Mouse (Mus musculus): ENCODE data around the gene Tmem175.
"Not testable (repeated sequence)": the region's sequence is repeated elsewhere in the genome, so short reads cannot be mapped to it uniquely, and the experiment has no call there.

The Tmem175 gene

GRCm38 (mm10) chr5:108629634-108630483 is at the start of gene Tmem175, which contains the start of gene Gak:
Gene Tmem175 (plus strand): TSS chr5:108629770.
Gene Gak (minus strand): TSS chr5:108629755.
- DNase-seq (ENCODE audit: low read depth, low spot score) = peak; percentile 90

DNA sequence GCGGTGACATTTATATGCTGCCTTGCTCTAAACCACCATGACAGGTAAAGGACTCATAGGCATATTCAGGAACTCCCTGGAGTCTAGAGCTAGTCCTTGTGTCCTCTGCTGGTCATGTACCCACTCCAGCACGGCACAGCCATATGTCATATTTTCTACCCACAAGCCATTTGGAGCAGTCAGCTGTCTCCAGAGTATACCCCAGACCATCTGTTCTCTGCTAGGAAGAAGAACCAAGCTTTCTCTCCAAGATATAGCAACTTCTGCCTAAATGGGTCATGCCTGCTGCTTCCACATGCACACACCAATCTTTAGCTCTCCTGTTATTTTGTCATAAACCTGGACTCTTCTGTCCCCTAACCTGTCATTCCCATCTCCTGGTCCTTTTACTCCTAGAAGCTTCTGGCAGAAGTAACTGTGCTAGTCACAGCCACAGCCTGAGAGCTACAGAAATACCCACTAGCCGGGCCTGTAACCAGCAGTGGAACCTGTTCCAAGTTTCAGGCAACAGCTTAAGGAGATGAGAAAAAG is 48.1 kb upstream of the Tmem175 start:
- no peak for DNase-seq (ENCODE audit: low read depth, low spot score)

DNA sequence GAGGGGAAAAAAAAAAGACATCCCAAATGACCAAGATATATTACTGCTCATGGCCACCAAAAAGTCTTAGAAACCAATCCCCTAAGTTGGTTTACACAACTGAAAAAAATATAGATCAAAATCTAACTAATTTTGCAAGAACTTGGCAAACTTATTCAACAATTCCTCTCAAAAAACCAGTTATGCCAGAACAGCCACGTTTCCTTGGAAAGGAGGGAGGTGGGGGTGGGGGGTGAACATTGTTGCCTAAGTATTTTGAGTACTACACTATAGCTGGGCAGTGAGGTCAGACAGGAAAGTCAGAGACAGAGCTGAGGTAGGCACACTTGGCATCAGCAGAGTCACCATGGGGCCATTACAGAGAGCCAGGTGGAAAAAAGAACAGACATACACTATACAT is 29.6 kb upstream of the Tmem175 start:
- DNase-seq (ENCODE audit: low read depth, low spot score) = no peak

DNA sequence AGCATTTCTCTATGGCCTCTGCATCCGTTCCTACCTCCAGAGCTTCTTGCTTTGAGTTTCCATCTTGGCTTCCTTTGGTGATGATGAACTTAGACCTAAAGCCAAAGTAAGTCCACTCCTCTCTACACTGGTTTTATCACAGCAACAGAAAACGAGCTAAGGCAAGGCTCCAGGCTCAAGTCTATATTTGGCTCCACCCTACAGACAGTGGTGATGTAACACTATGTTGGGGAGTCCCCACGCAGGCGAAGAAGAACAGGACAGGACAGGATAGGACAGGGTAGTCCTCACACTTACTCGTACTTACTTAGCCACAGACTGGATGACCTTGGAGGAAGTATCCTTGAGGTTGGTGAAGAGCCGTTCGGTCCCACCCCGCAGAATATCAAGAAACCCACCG is 27.0 kb upstream of the Tmem175 start:
- no peak for DNase-seq (ENCODE audit: low read depth, low spot score)

GRCm38 (mm10) chr5:108610426-108610825 is 19.1 kb upstream of the Tmem175 start:
- DNase-seq (ENCODE audit: low read depth, low spot score) = no peak

DNA sequence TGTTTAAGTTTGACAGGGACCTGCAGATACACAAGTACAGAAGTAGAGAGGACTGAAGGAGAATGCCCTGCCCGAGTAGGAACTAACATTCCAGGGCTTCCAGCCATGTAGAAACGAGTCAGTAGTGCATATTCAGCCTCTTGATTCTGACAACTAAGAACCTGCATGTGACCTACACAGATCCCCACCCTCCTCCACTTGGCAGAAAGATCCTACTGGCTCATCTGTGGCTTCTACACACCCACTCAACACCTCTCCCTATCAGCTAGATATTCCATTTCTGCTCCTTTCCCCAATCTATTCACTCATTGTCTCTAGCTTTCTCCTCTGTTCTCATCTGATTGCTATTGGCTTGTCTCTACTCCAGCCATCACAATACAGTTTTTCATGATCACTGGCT is 7.7 kb upstream of the Tmem175 start:
- no peak for DNase-seq (ENCODE audit: low read depth, low spot score)

DNA sequence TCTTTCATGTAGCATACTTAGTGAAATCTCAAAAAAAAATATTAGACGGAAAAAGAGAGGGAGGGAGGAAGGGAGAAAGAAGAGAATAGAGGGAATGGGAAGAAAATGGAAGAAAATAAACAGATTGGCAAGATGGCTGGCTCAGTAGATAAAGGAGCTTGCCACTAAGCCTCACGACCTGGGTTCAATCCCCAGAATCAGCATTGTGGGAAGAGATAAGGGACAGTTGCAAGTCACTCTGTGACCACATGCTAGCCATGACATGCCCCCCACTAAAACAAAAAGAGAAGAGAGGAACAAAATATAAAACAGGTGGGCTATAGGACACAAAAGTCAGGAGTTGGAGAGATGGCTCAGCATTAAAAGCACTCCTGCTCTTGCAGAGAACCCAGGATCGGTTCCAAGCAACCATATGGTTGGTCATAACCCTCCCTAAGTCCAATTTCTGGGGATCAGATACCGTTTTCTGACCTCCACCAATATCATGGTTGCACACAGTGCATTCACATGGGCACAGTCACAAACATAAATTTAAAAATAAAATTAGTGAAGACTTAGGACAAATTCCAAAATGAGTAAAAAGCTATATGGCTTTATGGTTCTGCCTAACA is 3.4 kb upstream of the Tmem175 start:
- no peak for DNase-seq (ENCODE audit: low read depth, low spot score)

DNA sequence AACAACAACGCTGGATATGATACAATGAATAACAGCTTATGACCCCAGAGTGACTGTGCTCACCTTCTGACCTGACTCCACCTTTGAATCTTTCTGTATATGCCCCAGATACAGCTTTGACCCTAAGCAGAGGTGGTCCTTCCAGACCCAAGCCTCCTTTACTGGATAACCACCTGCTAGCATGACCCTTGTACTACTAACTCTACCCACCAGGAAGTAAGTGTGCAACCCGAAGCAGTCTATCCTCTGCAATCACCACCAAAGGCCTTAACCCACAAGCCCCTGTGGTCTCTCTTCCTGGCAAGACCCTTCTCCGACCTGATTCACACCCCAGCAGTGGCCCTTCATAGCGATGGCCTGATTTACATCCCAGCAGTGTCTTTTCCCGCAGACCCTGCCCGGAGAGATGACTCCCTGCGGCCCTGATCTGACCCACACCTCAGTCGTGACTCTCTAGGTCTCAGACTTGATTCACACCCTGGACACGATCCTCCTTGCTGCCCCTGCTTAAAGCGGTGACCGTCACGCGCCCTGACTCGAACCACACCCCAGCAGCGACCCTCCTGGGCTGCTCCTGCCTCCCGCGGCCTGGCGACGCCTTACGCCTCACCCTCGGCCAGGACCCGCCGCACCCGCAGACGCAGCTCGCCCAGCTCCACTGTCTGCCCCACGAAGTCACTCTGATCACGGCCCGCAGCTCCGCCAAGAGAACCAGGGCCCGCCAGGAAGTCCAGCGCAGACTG is 508 bp upstream of the Tmem175 start:
- no peak for DNase-seq (ENCODE audit: low read depth, low spot score)

- no peak for DNase-seq (ENCODE audit: low read depth, low spot score)
Observed at GRCm38 (mm10) chr5:108633676-108634075, 4.1 kb downstream of the Tmem175 start.

- not testable (repeated sequence) for DNase-seq (ENCODE audit: low read depth, low spot score)
Observed at GRCm38 (mm10) chr5:108634088-108634487, 4.5 kb downstream of the Tmem175 start.

DNA sequence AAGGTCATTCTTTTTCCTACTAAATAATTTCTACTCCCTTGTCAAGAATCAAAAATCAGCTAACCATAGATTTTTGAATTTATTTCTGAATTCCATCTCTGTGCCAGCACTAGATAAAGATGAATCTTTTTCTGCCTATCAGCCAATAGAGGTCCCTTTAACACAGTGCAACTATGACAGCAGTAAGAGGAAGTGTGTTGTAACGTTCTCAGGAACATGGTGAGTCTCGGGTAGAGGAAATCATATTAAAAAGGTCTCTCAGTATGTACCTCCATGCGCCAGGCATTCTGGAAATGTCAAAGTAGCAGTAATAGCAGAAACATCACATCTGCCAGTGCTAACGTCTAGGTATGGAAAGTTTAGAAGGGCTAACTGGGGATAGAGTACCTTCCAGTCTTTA is 6.6 kb downstream of the Tmem175 start:
- DNase-seq (ENCODE audit: low read depth, low spot score) = no peak

GRCm38 (mm10) chr5:108643674-108644073 is 14.1 kb downstream of the Tmem175 start:
- no peak for DNase-seq (ENCODE audit: low read depth, low spot score)

DNA sequence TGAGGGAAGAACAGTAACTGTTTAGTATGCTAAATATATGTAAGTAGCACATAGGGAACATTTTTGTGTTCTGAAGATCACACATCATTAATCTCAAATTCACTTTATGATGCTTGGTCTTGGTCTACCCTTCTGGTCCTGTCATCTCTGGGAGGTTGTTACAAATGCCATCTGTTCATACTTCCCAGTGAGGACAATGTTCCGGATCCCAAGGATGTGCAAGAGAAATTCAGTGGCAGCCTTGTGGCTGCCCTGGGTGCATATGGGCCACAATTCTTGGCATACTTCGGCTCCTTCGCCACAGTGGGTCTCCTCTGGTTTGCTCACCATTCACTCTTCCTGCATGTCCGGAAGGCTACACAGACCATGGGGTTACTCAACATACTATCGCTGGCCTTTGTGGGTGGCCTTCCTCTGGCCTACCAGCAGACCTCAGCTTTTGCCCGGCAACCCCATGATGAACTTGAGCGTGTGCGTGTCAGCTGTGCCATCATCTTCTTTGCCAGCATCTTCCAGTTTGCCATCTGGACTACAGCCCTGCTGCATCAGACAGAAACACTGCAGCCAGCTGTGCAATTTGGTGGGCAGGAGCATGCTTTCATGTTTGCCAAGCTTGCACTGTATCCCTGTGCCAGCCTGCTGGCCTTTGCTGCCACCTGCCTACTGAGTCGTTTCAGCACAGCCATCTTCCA is 16.2 kb downstream of the Tmem175 start:
- no peak for DNase-seq (ENCODE audit: low read depth, low spot score)

GRCm38 (mm10) chr5:108646343-108646660 is 16.7 kb downstream of the Tmem175 start:
- no peak for DNase-seq (ENCODE audit: low read depth, low spot score)

DNA sequence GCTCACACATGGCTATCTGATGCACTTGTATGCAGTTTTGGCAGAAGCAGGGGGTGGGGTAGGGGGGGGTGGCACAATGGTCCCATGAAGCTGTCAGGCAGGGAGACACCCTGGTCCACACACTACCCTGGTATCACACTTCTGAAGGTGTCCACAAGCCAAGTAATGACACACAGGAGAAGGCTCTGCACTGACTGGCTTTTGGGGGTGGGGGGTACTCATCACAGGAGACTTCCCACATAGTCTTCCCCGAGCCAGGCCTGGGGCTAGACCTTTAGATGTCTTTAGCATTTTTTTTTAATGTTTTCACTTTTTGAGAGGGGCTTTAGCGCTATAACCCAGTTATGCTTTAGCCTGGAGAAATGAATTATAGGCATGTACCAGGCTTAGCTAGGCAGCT is 17.7 kb downstream of the Tmem175 start:
- no peak for DNase-seq (ENCODE audit: low read depth, low spot score)

DNA sequence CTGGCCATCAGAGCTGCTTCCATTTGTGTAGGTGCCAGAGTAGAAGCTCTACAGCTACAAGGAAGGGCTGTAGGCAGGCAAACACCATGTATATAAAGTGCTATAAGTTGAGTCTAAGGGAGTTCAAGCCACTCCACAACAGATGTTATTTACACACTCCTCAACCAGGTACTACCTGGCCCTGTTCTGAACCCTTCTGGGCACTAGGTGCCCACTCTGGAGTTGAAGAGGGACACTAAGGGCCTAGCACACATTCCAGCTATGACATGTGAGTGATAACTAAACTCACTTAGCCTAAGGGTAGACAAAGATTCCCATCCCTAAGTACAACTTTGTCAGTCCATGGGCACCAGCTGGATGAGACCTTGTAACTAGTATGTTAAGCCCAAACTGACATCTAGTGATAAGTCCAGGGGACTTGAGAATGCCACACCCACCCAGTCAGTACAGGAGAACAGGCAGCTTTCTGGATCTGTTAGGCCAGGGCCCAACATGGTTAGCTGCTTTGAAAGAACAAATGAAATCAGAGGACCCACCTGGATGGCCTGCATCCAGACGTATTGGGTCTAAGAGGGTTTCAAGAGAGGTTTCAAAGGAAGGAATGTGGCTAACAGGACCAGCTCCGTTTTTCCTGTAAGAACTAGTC is 18.4 kb downstream of the Tmem175 start:
- no peak for DNase-seq (ENCODE audit: low read depth, low spot score)

- DNase-seq (ENCODE audit: low read depth, low spot score) = no peak
Observed at GRCm38 (mm10) chr5:108648937-108649576, 19.5 kb downstream of the Tmem175 start.

DNA sequence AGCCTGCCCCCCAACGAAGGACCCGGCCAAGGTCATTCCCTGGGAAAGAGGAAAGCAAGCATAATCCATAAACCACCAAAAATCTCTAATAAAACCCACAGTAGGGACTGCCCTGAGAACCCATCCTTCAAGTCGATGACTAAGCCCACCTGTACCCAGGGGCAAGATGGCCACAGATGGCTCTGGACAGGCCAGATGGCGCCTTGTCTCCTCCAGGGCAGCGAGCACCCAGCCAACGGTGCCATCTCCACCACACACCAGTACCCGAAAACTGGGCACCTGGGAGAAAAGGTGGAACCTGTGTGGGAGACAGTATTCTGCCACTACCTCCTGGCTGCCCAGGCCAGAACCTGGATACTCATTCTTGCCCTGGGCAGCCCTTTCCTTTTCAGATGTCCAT is 20.8 kb downstream of the Tmem175 start:
- DNase-seq (ENCODE audit: low read depth, low spot score) = no peak

DNA sequence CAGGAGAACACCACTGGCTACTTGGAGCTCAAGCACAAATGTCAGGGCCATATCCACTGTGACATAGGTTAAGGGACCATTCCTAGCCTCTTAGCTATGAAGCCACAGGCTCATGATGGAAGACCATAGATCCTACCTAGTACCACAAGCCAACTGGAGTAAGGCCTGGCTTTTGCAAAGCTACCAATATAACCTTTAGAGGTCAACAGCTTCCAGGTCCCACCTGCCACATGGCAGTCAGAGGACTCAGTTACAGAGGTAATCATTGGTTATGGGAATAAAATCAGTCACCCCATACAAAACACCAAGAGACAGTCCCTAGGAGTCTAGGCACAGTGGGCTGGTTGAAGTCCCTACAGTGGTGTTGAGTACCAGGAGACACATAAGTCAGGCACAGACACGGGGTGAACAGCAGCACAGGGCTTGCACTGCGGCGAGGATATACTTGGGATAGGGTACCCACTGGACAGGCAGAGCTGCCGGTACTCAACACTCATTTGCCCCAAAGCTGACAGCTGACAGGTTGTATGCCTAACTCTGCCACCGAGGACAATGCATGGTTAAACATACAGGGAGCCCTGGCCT is 21.7 kb downstream of the Tmem175 start:
- DNase-seq (ENCODE audit: low read depth, low spot score) = no peak

- DNase-seq (ENCODE audit: low read depth, low spot score) = peak; percentile 58
Observed at GRCm38 (mm10) chr5:108651823-108652222, 22.3 kb downstream of the Tmem175 start.

Data from retina, postnatal 7 days (tissue).